Mouse (Mus musculus): ENCODE results near the gene Hdgf. TPM values are rescaled to one million over a fixed set of nuclear protein-coding genes. Genes with fewer than 3 reads are reported as not detected.

Hdgf gene
- polyA plus RNA-seq, 1 experiment from 2014 or later = 295 TPM

- no peak overlapping the region for H3K9ac ChIP-seq
- H3K9me3 ChIP-seq = no peaks in the 10 kb centered on the region
- H3K27me3 ChIP-seq = no peaks in the 10 kb centered on the region
- no peak overlapping the region for H3K27ac ChIP-seq
- peaks cover 60% of the 10 kb centered on the region for H3K36me3 ChIP-seq (replicated peaks)
- H3K4me2 ChIP-seq = no peak overlapping the region
- WGBS = 74% methylated on average over 4 of the region's 4 CpGs
- ATAC-seq (ENCODE audit: low FRiP score) = no peak
- no peak overlapping the region for H3K4me3 ChIP-seq (replicated peaks)
- peaks cover 29% of the 10 kb centered on the region for H3K4me1 ChIP-seq
These were observed 28.4 kb downstream of the Hdgf start for GRCm38 (mm10) chr3:87934501-87934900.

- H3K9me3 ChIP-seq = no peaks in the 10 kb centered on the region
- ATAC-seq (ENCODE audit: low FRiP score) = no peak
- peaks cover 28% of the 10 kb centered on the region for H3K4me1 ChIP-seq
- no peak overlapping the region for H3K27ac ChIP-seq
- no peaks in the 10 kb centered on the region for H3K27me3 ChIP-seq
- whole genome bisulfite sequencing = 86% methylated on average over 4 of the region's 4 CpGs
- peaks cover 67% of the 10 kb centered on the region for H3K36me3 ChIP-seq (replicated peaks)
- H3K4me3 ChIP-seq (replicated peaks) = no peak overlapping the region
- no peak overlapping the region for H3K9ac ChIP-seq
- no peak overlapping the region for H3K4me2 ChIP-seq
These were observed 29.1 kb downstream of the Hdgf start for GRCm38 (mm10) chr3:87935201-87935600.

- peaks cover 26% of the 10 kb centered on the region for H3K4me1 ChIP-seq
- H3K36me3 ChIP-seq (replicated peaks) = peaks cover 70% of the 10 kb centered on the region
- 95% methylated on average over 2 of the region's 2 CpGs for WGBS
- no peak overlapping the region for H3K9ac ChIP-seq
- H3K9me3 ChIP-seq = no peaks in the 10 kb centered on the region
- no peak overlapping the region for H3K27ac ChIP-seq
- H3K4me2 ChIP-seq = no peak overlapping the region
- peak; percentile 55 for ATAC-seq (ENCODE audit: low FRiP score)
- H3K4me3 ChIP-seq (replicated peaks) = no peak overlapping the region
- no peaks in the 10 kb centered on the region for H3K27me3 ChIP-seq
These were observed 29.7 kb downstream of the Hdgf start for GRCm38 (mm10) chr3:87935776-87936175.

- no peak for ATAC-seq (ENCODE audit: low FRiP score)
- 56% methylated on average over 5 of the region's 5 CpGs for WGBS
- H3K4me2 ChIP-seq = no peak overlapping the region
- no peak overlapping the region for H3K9ac ChIP-seq
- H3K4me3 ChIP-seq (replicated peaks) = no peak overlapping the region
- no peak overlapping the region for H3K27ac ChIP-seq
- H3K4me1 ChIP-seq = peaks cover 18% of the 10 kb centered on the region
- H3K36me3 ChIP-seq (replicated peaks) = peaks cover 60% of the 10 kb centered on the region
- no peaks in the 10 kb centered on the region for H3K9me3 ChIP-seq
- no peaks in the 10 kb centered on the region for H3K27me3 ChIP-seq
These were observed 34.5 kb downstream of the Hdgf start for GRCm38 (mm10) chr3:87940611-87941010.

GRCm38 (mm10) chr3:87942471-87942870, 36.4 kb downstream of the Hdgf start:
- Histone ChIP-seq H3K4me2 (no peak overlapping the region), H3K9me3 (no peaks in the 10 kb centered on the region), H3K4me3 (replicated peaks) (no peak overlapping the region), H3K27me3 (no peaks in the 10 kb centered on the region), H3K27ac (no peak overlapping the region), H3K4me1 (peaks cover 32% of the 10 kb centered on the region), H3K36me3 (replicated peaks) (peaks cover 49% of the 10 kb centered on the region), H3K9ac (no peak overlapping the region)
- ATAC-seq (ENCODE audit: low FRiP score) = no peak
- 87% methylated on average over 2 of the region's 2 CpGs for WGBS

DNA sequence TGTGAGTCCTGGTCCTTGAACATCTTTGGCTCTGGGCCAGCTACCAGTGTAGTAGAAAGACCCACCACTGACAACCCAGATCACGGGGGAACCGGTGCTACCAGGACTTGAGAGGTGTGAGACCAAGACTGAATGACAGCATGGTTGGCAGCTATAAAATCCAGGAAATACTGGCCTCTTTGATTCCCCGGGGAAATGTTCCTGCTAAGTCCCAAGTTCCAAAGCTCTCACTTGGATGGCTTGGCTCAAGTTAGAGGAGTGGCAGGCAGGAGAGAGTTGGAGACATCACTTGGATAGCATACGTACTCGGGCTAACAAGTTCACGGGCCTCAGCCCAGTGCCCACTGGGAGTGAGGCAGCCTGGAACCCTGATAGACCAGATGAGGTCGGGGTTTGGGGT, 37.5 kb downstream of the Hdgf start:
- H3K36me3 ChIP-seq (replicated peaks) = peaks cover 39% of the 10 kb centered on the region
- no peak overlapping the region for H3K4me3 ChIP-seq (replicated peaks)
- H3K9ac ChIP-seq = no peak overlapping the region
- H3K27me3 ChIP-seq = no peaks in the 10 kb centered on the region
- ATAC-seq (ENCODE audit: low FRiP score) = no peak
- H3K27ac ChIP-seq = no peak overlapping the region
- H3K4me2 ChIP-seq = no peak overlapping the region
- H3K9me3 ChIP-seq = no peaks in the 10 kb centered on the region
- H3K4me1 ChIP-seq = peaks cover 43% of the 10 kb centered on the region
- WGBS = 85% methylated on average over 7 of the region's 7 CpGs

DNA sequence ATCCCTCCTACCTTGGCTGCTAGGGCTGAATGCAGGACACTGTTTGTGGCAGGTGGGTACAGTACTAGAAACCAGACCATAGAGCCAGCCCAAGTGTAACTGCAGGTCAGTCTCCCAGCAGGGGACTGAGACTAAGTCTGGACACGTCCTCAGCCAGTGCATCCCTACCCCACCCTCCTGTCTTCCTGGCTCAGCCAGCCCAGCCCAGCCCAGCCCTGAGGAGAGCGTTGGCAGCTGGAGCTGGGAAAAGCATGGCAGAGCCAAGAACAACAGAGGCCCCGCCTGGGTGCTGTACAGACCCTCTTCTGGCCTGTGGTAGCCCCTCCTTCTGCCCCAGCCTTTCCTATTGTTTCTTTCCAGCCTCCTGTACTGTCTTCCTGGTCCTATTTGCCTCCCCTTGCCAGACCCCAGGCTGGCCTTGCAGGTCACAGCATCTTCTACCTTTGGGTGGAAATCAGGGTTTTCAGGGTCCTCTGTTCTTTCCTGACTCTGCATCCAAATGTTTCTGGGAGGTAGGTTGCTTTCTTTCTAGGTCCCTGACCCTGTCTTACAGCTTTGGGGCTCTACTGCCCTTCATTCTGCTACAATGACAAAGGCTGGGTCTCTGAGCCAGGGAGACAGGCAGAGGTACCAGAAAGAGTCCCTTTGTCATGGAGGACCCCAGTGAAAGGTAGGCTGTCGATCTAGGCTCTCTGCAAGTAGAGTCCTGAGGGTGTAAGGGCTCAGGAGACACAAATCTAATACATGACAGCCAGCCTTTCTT, 38.9 kb downstream of the Hdgf start:
- no peak overlapping the region for H3K4me2 ChIP-seq
- H3K9ac ChIP-seq = no peak overlapping the region
- WGBS = 13% methylated on average over 4 of the region's 4 CpGs
- ATAC-seq (ENCODE audit: low FRiP score) = 0 out of 2 replicates have a peak, but pooled peaks have one; percentile 22
- H3K4me3 ChIP-seq (replicated peaks) = no peak overlapping the region
- no peaks in the 10 kb centered on the region for H3K27me3 ChIP-seq
- peaks cover 57% of the 10 kb centered on the region for H3K4me1 ChIP-seq
- H3K27ac ChIP-seq = peak overlapping the region; percentile 47
- H3K9me3 ChIP-seq = no peaks in the 10 kb centered on the region
- peaks cover 25% of the 10 kb centered on the region for H3K36me3 ChIP-seq (replicated peaks)

- Histone ChIP-seq H3K36me3 (replicated peaks) (peaks cover 18% of the 10 kb centered on the region), H3K9me3 (no peaks in the 10 kb centered on the region), H3K27ac (peak overlapping the region; percentile 47), H3K4me2 (peak overlapping the region; percentile 72; the same call in 1 of the 2 replicates), H3K4me1 (peaks cover 66% of the 10 kb centered on the region), H3K4me3 (replicated peaks) (no peak overlapping the region), H3K9ac (no peak overlapping the region), H3K27me3 (no peaks in the 10 kb centered on the region)
- 0 out of 2 replicates have a peak, but pooled peaks have one; percentile 27 for ATAC-seq (ENCODE audit: low FRiP score)
- WGBS = 5% methylated on average over 12 of the region's 12 CpGs
These were observed 39.8 kb downstream of the Hdgf start for GRCm38 (mm10) chr3:87945781-87946540.

- peak overlapping the region; percentile 47 for H3K27ac ChIP-seq
- H3K4me2 ChIP-seq = peak overlapping the region; percentile 72
- peaks cover 12% of the 10 kb centered on the region for H3K36me3 ChIP-seq (replicated peaks)
- no peak overlapping the region for H3K9ac ChIP-seq
- H3K9me3 ChIP-seq = no peaks in the 10 kb centered on the region
- WGBS = no CpG with 5 or more reads among the region's 1 CpGs
- no peak for ATAC-seq (ENCODE audit: low FRiP score)
- peaks cover 72% of the 10 kb centered on the region for H3K4me1 ChIP-seq
- 0 out of 2 replicates have a peak, but pooled peaks cover 3% of the 10 kb centered on the region for H3K27me3 ChIP-seq
- no peak overlapping the region for H3K4me3 ChIP-seq (replicated peaks)
These were observed 40.4 kb downstream of the Hdgf start for GRCm38 (mm10) chr3:87946541-87946860.

DNA sequence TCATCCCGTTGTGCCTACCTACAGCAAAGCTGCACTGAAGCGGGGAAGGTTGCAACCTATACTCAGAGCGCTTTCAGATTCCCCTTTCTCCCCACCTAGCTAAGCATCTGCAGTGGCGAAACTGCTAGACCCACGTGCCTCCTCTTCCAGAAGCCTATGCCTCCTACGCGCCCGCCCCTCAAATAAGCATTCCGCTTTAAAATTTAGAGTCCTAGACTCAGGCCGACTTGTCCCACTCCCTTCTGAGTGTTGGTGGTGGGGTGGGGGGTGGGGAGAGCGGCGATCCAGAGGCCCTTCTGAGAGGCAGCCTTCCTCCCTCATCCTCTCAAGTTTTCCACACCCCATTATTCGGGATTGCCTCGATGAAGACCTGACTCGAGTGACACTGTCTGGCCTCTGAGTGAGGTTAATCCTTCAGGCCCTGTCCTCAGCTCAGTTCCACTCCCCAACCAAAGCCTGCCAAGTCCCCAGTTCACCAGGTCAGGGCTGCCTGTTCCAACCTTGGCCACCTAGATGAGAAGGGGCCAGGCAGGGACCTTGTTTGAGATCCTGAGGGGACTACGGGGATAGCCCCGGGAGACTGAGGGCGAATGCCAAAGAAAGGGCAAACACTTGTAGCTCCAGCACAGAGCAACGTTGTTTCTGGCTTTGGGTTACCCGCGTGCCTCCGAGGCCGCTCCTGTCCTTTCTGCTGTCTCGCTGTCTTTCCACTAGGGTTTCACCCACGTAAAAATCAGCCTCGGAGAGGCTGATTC, 41.1 kb downstream of the Hdgf start:
- peaks cover 79% of the 10 kb centered on the region for H3K4me1 ChIP-seq
- 1% methylated on average over 26 of the region's 26 CpGs for WGBS
- peaks cover 5% of the 10 kb centered on the region for H3K36me3 ChIP-seq (replicated peaks)
- H3K27me3 ChIP-seq = 0 out of 2 replicates have a peak, but pooled peaks cover 4% of the 10 kb centered on the region
- no peak; the same call in 1 of the 2 replicates for ATAC-seq (ENCODE audit: low FRiP score)
- peak overlapping the region; percentile 47 for H3K27ac ChIP-seq
- H3K9me3 ChIP-seq = no peaks in the 10 kb centered on the region
- H3K9ac ChIP-seq = peak overlapping the region; percentile 59
- H3K4me2 ChIP-seq = peak overlapping the region; percentile 72
- H3K4me3 ChIP-seq (replicated peaks) = peak overlapping the region; percentile 42

- peaks cover 85% of the 10 kb centered on the region for H3K4me1 ChIP-seq
- WGBS = 0% methylated on average over 17 of the region's 17 CpGs
- H3K27me3 ChIP-seq = 0 out of 2 replicates have a peak, but pooled peaks cover 4% of the 10 kb centered on the region
- peak overlapping the region; percentile 72 for H3K4me2 ChIP-seq
- peak overlapping the region; percentile 47; the same call in 1 of the 2 replicates for H3K27ac ChIP-seq
- no peaks in the 10 kb centered on the region for H3K9me3 ChIP-seq
- H3K9ac ChIP-seq = peak overlapping the region; percentile 59
- 0 out of 2 replicates have a peak, but pooled peaks have one; percentile 9 for ATAC-seq (ENCODE audit: low FRiP score)
- H3K4me3 ChIP-seq (replicated peaks) = peak overlapping the region; percentile 42
- no peaks in the 10 kb centered on the region; the same call in 1 of the 2 replicates for H3K36me3 ChIP-seq (replicated peaks)
These were observed 41.7 kb downstream of the Hdgf start for GRCm38 (mm10) chr3:87947811-87948199.
